Mouse (Mus musculus): Measurements from ENCODE around the gene Cd37. TPM values are rescaled to one million over a fixed set of nuclear protein-coding genes. Genes with fewer than 3 reads are reported as not detected.

Cd37 gene
- polyA plus RNA-seq (2015; fragmentation: Nextera tagmentation; extraction: Ambion mirVana): 1.0 and 1.1 TPM in 2 replicates

DNA sequence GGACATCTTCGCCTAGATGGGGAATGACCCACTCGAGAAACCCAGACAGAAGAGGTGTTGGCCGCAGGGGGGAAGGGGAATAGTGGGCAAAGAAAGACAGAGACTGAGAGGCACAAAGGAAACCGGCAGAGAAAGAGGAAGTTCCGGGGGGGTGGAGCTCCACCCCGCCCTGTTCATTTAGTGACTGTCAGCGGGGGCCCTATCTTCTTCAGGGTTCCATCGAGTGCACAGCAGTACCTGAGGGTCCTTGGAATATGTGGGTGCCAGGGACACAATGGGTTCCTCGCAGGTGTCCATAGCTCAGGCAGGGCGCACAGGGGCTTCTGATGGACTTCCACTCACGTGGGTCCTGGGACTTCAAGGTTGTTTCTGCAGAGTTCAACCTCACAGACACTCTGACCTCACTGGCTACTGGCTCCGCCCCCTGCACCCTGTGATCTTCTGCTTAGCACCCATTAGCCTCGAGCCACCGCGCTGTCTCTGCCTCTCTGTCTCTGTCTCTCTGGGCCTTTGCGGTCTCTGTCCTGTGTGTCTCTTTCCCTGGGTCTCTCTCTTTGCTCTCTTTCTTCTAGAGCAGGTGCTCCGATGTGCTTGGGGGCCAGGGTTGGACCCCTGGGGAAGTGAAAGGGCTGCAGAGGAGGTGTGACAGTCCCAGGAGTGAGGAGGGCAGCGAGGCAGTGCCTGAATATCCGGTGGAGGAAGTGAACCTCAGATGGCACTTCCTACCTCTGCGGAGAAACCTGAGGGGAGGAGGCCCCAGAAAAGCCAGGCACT, at the start of gene Cd37:
TSS of gene Cd37 (minus strand) at position 393 of the 774 bp plus-strand sequence.
- Histone ChIP-seq H3K9ac (replicated peaks; ENCODE audit: low read length) (no peak within 1 kb of the TSS), H3K4me3 (ENCODE audit: low read length) (no peak within 1 kb of the TSS)
- no peak for ATAC-seq (ENCODE audit: low FRiP score, low TSS enrichment)

DNA sequence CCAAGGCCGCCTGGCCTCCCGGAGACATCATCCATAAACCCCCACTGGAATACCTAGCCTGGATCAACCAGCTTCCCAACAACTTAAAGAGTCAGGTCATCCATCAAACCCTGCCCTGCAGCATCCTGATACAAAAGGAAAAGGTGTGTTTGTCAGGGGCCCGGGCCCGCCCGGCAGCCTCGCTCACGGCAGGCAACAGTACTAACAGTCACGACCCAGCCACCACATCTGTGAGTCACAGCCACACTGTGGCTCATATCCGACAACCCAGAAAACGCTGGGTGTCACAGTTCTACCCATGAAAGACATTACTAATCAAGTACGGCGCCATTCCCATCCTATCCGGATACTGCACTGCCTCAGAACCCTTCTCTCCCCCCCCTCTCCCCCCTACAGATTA, 47.6 kb upstream of the Cd37 start:
- Histone ChIP-seq H3K27ac (ENCODE audit: low read length) (no peak overlapping the region), H3K4me2 (replicated peaks; ENCODE audit: low read depth, low read length) (no peak overlapping the region), H3K9me3 (ENCODE audit: low read length) (no peaks in the 10 kb centered on the region), H3K27me3 (ENCODE audit: insufficient read depth, low read length) (no peaks in the 10 kb centered on the region), H3K9ac (replicated peaks; ENCODE audit: low read length) (no peak overlapping the region), H3K4me3 (ENCODE audit: low read length) (no peak overlapping the region), H3K36me3 (ENCODE audit: insufficient read depth, low read length) (no peaks in the 10 kb centered on the region), H3K4me1 (ENCODE audit: insufficient read depth, low read length) (no peaks in the 10 kb centered on the region)
- no peak for ATAC-seq (ENCODE audit: low FRiP score, low TSS enrichment)
- WGBS: 83% methylated on average over 13 of the region's 13 CpGs

More for the DNA sequence above, at the start of gene Cd37:
- 39% methylated on average over 20 of the region's 20 CpGs for WGBS
- H3K4me1 ChIP-seq (ENCODE audit: insufficient read depth, low read length): peaks cover 26% of the 10 kb centered on the region
- H3K27me3 ChIP-seq (ENCODE audit: insufficient read depth, low read length): 0 out of 2 replicates have a peak, but pooled peaks cover 3% of the 10 kb centered on the region
- no peak within 1 kb of the TSS for H3K27ac ChIP-seq (ENCODE audit: low read length)
- no peaks in the 10 kb centered on the region for H3K9me3 ChIP-seq (ENCODE audit: low read length)
- no peaks in the 10 kb centered on the region for H3K36me3 ChIP-seq (ENCODE audit: insufficient read depth, low read length)
- H3K4me2 ChIP-seq (replicated peaks; ENCODE audit: low read depth, low read length): no peak within 1 kb of the TSS

DNA sequence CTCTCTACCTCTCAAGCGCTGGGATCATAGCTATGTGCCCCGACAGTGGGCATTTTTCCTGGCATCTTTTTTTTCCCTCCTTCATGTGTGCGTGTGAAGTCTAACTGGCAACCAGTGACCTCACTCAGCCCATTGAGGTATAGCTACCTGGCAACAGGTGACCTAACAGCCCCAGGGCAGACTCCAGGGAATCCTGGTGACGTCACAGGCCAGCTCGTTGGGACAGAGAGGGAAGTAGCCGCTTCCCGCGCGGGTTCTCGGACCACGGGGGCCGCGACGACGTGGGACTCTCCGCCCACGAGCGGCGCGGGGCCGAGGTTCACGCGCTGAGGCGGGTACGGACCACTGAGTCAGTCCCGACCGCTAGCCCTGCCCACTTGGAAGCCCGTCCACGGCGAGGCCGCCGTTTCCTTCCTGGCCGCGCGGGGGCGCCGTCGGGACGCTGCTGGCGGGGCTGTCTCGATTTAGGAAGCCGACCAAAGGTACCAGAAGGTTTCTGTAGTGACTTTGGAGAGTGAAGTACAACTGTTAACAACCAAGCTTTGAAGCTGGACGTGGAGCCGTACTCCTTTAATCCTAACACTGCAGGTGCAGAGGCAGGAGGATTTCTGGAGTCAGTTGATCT, 38.3 kb upstream of the Cd37 start, which contains the start of gene Slc6a21:
TSS of gene Slc6a21 (plus strand) at position 378 of the 625 bp plus-strand sequence.
- no peaks in the 10 kb centered on the region; the same call in 1 of the 2 replicates for H3K4me1 ChIP-seq (ENCODE audit: insufficient read depth, low read length)
- no peak for ATAC-seq (ENCODE audit: low FRiP score, low TSS enrichment)
- H3K4me3 ChIP-seq (ENCODE audit: low read length): peak within 1 kb of the TSS; percentile 51
- peak within 1 kb of the TSS; percentile 62 for H3K9ac ChIP-seq (replicated peaks; ENCODE audit: low read length)
- H3K27me3 ChIP-seq (ENCODE audit: insufficient read depth, low read length): no peaks in the 10 kb centered on the region
- H3K4me2 ChIP-seq (replicated peaks; ENCODE audit: low read depth, low read length): peak within 1 kb of the TSS; percentile 74
- H3K9me3 ChIP-seq (ENCODE audit: low read length): no peaks in the 10 kb centered on the region
- H3K36me3 ChIP-seq (ENCODE audit: insufficient read depth, low read length): no peaks in the 10 kb centered on the region
- 6% methylated on average over 42 of the region's 44 CpGs for WGBS
- no peak within 1 kb of the TSS for H3K27ac ChIP-seq (ENCODE audit: low read length)

DNA sequence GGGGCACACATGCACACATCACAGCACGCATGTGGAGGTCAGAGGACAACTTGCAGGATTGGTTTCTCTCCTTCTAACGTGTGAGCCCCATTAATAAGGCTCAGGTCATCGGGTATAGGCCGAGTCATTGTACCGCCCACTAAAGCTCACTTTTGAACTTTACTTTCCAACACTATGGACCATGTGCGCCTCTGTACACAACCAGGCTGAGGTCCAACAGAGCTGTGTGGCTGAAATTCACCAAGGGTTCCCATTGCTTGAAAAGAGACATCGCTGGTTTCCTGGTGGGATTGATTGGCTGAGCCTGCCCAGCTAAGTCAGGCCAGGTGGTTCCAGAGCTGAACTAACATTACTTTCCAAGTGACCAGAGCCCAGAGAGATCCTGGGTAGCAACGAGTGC, 34.8 kb upstream of the Cd37 start:
- 0 out of 2 replicates have a peak overlapping the region, but pooled peaks have one; percentile 8 for H3K9ac ChIP-seq (replicated peaks; ENCODE audit: low read length)
- 84% methylated on average over 8 of the region's 8 CpGs for WGBS
- H3K36me3 ChIP-seq (ENCODE audit: insufficient read depth, low read length): no peaks in the 10 kb centered on the region
- H3K9me3 ChIP-seq (ENCODE audit: low read length): no peaks in the 10 kb centered on the region
- ATAC-seq (ENCODE audit: low FRiP score, low TSS enrichment): no peak
- H3K4me1 ChIP-seq (ENCODE audit: insufficient read depth, low read length): no peaks in the 10 kb centered on the region; the same call in 1 of the 2 replicates
- no peak overlapping the region for H3K4me3 ChIP-seq (ENCODE audit: low read length)
- no peak overlapping the region for H3K27ac ChIP-seq (ENCODE audit: low read length)
- H3K4me2 ChIP-seq (replicated peaks; ENCODE audit: low read depth, low read length): no peak overlapping the region
- no peaks in the 10 kb centered on the region for H3K27me3 ChIP-seq (ENCODE audit: insufficient read depth, low read length)

DNA sequence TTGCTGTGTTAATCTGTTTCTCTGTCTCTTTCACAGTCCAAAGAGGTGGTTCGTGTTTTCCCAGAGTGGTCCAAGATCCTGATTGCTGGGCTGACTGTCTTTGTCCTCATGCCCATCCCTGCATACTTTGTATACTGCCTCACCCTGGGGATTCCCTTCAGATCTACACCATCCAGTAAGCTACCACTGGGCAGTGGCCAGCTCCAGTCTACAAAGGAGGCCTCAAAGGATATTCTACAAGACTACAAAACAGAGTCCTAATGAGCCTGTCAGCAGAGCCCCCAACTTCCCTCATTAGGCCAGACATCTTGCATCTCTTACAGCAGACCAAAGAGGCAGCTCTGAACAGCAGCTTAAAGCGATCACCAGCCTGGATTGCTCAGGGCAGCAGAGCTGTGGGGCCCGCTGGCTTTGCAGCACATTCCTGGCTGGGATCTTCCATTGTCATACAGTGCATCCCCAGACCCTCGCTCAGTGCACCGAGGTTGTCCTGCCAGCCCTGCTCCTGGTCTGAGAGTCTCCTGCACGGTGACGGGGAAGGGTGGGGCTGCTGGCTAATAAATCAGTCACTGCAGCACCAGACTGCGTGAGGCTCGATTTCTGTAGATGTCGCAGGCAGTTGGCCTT, 34.0 kb upstream of the Cd37 start:
- Histone ChIP-seq H3K27ac (ENCODE audit: low read length) (no peak overlapping the region), H3K9ac (replicated peaks; ENCODE audit: low read length) (no peak overlapping the region), H3K4me3 (ENCODE audit: low read length) (no peak overlapping the region), H3K9me3 (ENCODE audit: low read length) (no peaks in the 10 kb centered on the region), H3K4me1 (ENCODE audit: insufficient read depth, low read length) (no peaks in the 10 kb centered on the region; the same call in 1 of the 2 replicates), H3K4me2 (replicated peaks; ENCODE audit: low read depth, low read length) (no peak overlapping the region), H3K36me3 (ENCODE audit: insufficient read depth, low read length) (no peaks in the 10 kb centered on the region), H3K27me3 (ENCODE audit: insufficient read depth, low read length) (no peaks in the 10 kb centered on the region)
- 0 out of 2 replicates have a peak, but pooled peaks have one; percentile 21 for ATAC-seq (ENCODE audit: low FRiP score, low TSS enrichment)
- 39% methylated on average over 10 of the region's 10 CpGs for WGBS

DNA sequence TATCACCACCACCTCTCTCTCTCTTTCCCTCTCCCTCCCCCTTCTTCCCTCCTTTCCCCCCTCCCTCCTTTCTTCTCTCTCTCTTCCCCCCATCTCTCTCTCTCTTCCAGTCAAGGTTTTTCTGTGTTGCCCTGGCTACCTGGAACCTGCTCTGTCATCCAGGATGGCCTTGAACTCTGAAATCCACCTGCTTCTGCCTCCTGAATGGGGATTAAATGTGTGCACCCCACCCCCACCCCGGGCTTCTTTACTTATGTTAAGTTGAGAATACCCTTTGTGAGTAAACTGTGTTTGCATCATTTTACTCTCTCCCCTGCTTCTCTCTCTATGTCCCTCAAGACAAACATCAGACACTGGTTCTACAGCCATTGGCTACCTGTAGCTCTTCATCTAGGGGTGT, 26.6 kb upstream of the Cd37 start:
- Histone ChIP-seq H3K9me3 (ENCODE audit: low read length) (no peaks in the 10 kb centered on the region), H3K36me3 (ENCODE audit: insufficient read depth, low read length) (no peaks in the 10 kb centered on the region), H3K4me1 (ENCODE audit: insufficient read depth, low read length) (no peaks in the 10 kb centered on the region), H3K4me3 (ENCODE audit: low read length) (no peak overlapping the region), H3K27ac (ENCODE audit: low read length) (no peak overlapping the region), H3K27me3 (ENCODE audit: insufficient read depth, low read length) (no peaks in the 10 kb centered on the region), H3K4me2 (replicated peaks; ENCODE audit: low read depth, low read length) (no peak overlapping the region), H3K9ac (replicated peaks; ENCODE audit: low read length) (no peak overlapping the region)
- ATAC-seq (ENCODE audit: low FRiP score, low TSS enrichment): no peak
- WGBS: 56% methylated on average over 1 of the region's 1 CpGs

DNA sequence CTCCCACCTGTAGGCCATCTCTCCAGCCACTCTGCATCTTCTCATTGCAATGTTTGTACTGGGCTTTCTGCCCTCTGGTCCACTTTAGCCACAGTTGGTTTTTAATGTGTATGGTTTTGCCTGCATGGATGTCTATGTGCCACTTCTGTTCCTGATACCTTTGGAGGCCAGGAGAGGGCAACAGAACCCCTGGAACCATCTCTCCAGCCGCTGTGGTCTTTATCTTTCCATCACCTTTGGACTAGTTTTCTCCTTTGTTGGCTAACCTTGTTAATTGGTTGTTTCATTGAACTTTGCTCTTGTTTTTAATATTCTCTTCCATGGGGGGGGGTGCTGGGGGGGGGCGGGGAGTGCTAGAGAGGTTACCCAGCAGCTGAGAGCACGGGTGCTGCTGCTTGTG, 25.4 kb upstream of the Cd37 start:
- ATAC-seq (ENCODE audit: low FRiP score, low TSS enrichment): no peak
- Histone ChIP-seq H3K4me3 (ENCODE audit: low read length) (no peak overlapping the region), H3K9ac (replicated peaks; ENCODE audit: low read length) (no peak overlapping the region), H3K4me1 (ENCODE audit: insufficient read depth, low read length) (no peaks in the 10 kb centered on the region), H3K9me3 (ENCODE audit: low read length) (no peaks in the 10 kb centered on the region), H3K27me3 (ENCODE audit: insufficient read depth, low read length) (no peaks in the 10 kb centered on the region), H3K27ac (ENCODE audit: low read length) (no peak overlapping the region), H3K36me3 (ENCODE audit: insufficient read depth, low read length) (no peaks in the 10 kb centered on the region), H3K4me2 (replicated peaks; ENCODE audit: low read depth, low read length) (no peak overlapping the region)
- 66% methylated on average over 3 of the region's 3 CpGs for WGBS

DNA sequence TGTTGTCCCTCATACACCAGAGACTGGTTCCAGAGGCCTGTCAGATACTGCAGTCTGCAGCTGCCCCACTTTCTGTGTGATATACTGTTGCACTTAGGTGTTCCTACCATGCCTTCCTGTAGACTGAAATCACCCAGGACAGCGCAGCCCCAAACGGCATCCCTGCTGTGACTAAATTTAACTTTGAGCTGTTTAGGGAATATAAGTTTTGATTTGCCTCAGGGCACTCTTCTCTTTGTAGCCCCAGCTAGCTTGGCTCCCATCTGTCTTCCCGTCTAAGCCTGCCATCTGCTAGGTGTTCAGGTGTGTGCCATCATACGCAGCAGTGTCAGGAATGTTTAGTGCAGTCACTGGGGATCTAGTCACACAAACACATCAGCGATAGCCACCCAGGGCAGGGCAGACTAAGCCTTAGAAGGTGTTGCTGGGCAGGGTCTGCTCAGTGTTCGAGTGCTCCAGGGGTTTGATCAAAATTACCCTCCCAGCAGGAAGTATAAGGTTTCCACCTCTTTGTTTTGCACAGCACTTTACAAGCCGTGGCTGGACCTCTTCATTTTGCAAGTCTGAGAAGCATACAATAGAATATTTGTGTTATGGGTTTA, 24.2 kb upstream of the Cd37 start:
- Histone ChIP-seq H3K36me3 (ENCODE audit: insufficient read depth, low read length) (no peaks in the 10 kb centered on the region), H3K9me3 (ENCODE audit: low read length) (no peaks in the 10 kb centered on the region), H3K27me3 (ENCODE audit: insufficient read depth, low read length) (no peaks in the 10 kb centered on the region), H3K4me2 (replicated peaks; ENCODE audit: low read depth, low read length) (no peak overlapping the region), H3K4me3 (ENCODE audit: low read length) (no peak overlapping the region), H3K9ac (replicated peaks; ENCODE audit: low read length) (no peak overlapping the region), H3K4me1 (ENCODE audit: insufficient read depth, low read length) (no peaks in the 10 kb centered on the region), H3K27ac (ENCODE audit: low read length) (no peak overlapping the region)
- no peak for ATAC-seq (ENCODE audit: low FRiP score, low TSS enrichment)
- 57% methylated on average over 7 of the region's 7 CpGs for WGBS

DNA sequence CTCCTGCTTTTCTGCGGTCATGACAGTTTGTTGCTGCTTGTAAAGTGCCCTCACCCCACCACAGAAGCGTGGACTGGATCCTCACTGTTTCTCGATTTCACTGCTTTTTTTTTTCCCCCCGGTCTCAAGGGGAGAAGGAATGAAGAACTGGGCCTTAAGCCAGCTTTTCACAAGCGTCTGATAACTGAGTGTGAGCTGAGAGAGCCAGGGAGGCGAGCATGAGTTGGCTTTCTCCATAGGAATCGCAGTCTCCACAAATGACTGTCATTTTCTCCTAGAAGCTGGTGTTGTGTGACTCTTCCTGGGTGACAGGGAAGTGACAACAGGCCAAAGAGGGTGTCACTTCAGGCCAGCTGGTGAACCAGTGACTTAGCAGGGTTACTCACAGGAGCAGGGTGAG, 23.4 kb upstream of the Cd37 start:
- WGBS: 55% methylated on average over 7 of the region's 7 CpGs
- Histone ChIP-seq H3K9me3 (ENCODE audit: low read length) (no peaks in the 10 kb centered on the region), H3K36me3 (ENCODE audit: insufficient read depth, low read length) (no peaks in the 10 kb centered on the region), H3K4me2 (replicated peaks; ENCODE audit: low read depth, low read length) (no peak overlapping the region), H3K4me1 (ENCODE audit: insufficient read depth, low read length) (no peaks in the 10 kb centered on the region), H3K27ac (ENCODE audit: low read length) (no peak overlapping the region), H3K27me3 (ENCODE audit: insufficient read depth, low read length) (no peaks in the 10 kb centered on the region), H3K4me3 (ENCODE audit: low read length) (no peak overlapping the region), H3K9ac (replicated peaks; ENCODE audit: low read length) (no peak overlapping the region)
- no peak for ATAC-seq (ENCODE audit: low FRiP score, low TSS enrichment)
